Mouse (Mus musculus): Measurements from ENCODE around the gene Adam23.

DNA sequence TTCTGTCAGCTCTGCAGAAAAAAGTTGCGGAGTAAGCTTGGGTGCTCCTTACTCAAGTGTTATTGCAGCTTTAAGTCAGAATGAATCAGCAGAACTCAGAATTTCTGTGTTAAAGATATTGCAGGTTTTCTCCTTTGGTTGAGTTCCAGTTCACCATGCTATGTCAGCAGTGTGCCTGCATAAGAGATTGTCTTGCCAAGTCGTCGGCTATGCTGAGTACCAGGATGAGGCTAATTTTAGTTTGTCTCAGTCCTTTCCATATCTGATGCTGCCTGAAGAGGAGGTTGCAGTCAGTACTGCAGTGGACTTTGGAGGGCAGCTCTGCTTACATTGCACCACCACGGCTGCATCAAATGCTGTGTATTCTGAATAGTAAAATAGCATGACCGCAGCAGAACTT, 33.3 kb downstream of the Adam23 start:
- no peak for TF ChIP-seq POLR2A (IDR thresholded peaks at IDR 0.05; ENCODE audit: borderline replicate concordance, extremely low read depth, insufficient read depth, insufficient read length, poor library complexity, severe bottlenecking)
- no peak for TF ChIP-seq CTCF (IDR thresholded peaks at IDR 0.05; ENCODE audit: borderline replicate concordance, extremely low read depth, insufficient read depth, insufficient read length)

Data from brain, embryonic 14.5 days (tissue).